Mouse (Mus musculus): ENCODE data around the gene Wdtc1. TPM values are rescaled to one million over a fixed set of nuclear protein-coding genes. Genes with fewer than 3 reads are reported as not detected.

Gene Wdtc1
- total RNA-seq, 2 experiments from 2014 or later: 85.6 to 88.5 TPM

DNA sequence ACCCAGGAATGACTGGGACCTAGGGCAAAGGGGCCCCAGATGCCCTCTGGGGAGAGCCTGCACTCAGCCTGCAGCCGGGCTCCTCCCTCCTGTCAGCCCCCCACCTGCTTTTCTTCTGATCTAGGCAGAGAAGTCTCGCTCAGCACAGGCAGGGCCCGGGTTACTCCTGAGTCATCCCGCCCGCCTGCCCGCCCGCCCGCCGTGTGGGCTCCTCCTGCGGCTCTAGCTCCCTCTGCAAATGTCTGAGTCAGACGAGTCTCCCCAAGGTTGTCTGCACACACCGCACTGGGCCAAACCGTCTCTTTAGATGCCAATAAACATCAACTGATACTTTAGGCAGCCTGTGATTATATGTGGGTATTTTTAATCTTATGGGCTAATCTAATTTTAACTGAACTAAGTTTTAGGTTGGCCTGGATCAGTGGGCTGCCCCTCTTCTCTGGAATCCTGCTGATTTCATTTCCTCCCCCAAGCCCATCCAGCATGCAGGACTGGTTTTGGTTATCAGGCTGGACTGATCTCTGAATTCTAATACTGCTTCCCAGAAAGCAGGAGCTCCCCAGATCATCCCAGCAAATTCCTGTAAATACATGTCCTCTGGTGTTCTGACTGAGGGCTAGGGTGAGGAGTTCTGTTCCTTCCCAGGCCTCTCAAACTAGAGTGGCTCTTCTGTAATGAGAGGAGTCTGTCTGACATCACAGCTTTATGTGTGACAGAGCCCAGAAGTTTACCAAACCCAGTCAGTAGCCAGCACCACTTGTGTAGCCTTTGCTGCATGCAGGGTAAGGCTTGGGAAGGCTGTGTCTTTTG lies 25.2 kb upstream of the Wdtc1 start:
- intact Hi-C loops (cut with DNase I): no loop called here

DNA sequence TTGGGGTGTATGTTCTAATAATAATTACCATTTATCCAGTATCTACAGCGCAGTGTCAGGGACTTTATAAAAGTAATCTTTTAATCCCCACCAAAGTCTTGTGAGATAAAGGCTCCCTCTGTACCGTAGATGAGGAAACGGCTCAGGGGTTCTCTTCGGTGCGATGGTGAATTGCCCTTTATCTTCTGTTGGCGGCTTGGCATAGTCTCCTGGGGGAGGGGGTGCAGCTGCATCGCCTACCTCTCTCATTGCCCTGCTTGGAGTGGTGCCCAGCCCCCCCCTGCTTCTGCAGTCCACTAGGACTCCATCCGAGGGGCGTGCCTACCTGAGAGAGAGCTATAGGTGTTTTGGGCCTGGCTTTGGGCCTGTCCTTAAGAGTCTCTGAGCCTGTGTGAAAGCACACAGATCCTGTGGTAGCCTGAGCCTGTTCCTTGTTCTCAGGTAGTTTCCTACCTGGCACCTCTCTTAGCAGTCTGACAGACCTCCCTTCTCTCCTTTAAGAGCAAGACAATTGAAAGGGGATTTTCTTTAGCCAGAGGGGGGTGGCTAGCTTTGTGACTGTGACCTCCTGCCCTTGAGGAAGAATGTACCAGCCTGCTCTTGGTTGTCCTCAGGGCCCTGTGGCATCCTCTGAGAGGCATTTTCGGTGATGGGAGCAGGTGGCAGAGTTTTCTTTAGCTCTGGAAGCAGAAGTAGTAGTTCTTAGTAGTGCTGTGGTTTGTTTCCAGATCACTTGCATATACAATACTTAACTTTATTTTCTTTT lies 22.7 kb upstream of the Wdtc1 start:
- DNase-seq: no peak

More for the DNA sequence above, 25.2 kb upstream of the Wdtc1 start:
- peak in 1 of 2 experiments; percentile 42 for DNase-seq

GRCm38 (mm10) chr4:133374011-133374410 lies 20.7 kb upstream of the Wdtc1 start:
- no peak for DNase-seq
- intact Hi-C loops (cut with DNase I): no loop called here

More for the DNA sequence above, 22.7 kb upstream of the Wdtc1 start:
- intact Hi-C loops (cut with DNase I): no loop called here

GRCm38 (mm10) chr4:133372278-133372665 lies 19.0 kb upstream of the Wdtc1 start:
- no peak for DNase-seq
- intact Hi-C loops (cut with DNase I): no loop called here

- no peak for DNase-seq
- intact Hi-C loops (cut with DNase I): no loop called here
Measured at GRCm38 (mm10) chr4:133371621-133372277, 18.5 kb upstream of the Wdtc1 start.

DNA sequence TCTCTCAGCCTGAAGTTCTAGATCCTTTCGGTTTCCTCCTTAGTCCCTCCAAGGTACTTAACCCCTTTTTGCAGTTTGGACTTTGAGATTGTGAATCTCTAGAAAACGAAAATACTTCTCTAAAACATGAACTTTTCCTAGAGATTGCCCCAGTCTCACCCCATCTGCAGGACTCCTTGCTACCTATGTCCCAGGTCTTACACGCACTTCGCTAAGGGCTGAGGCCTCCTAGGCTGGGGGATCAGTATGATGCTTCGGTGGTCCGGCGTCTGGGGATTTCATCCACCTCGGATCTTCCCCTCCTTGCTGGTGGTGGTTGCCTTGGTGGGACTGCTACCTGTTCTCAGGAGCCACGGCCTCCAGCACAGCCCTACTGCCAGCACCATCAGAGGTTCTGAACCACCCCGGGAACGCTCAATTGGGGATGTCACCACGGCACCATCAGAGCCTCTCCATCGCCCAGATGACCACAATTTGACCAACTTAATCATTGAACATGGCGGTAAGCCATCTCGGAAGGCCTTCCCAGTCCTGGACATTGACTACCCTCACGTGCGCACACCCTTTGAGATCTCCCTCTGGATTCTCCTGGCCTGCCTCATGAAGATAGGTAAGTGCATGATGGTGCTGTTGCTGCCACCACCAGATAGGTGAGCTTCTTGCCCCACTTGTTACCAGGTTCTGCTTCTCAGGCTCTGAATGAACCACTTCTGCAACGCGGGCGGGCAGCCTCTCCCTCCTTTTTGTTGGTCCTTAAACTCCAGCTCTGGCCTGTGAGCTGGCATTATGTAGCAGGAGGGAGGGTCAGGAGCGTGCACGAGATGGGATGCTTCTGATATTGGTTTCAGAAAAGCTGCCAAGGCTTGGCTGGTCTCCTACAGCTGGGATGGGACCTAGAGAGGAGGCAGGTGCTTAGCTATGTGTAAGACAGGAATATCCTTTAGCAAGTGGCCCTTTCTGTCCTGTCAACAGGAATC lies 17.3 kb upstream of the Wdtc1 start:
- intact Hi-C loops (cut with DNase I): no loop called here

GRCm38 (mm10) chr4:133369553-133370297 lies 16.4 kb upstream of the Wdtc1 start, which contains the start of gene Slc9a1:
TSS of gene Slc9a1 (plus strand) at chr4:133369706.
- intact Hi-C loops (cut with DNase I): loop anchor here (2.0 kb wide), 1 partner anchor 53 kb away; no protein-coding TSS in a partner anchor
- peak; percentile 90 to 96 for DNase-seq

More for the DNA sequence above, 17.3 kb upstream of the Wdtc1 start:
- DNase-seq: no peak

DNA sequence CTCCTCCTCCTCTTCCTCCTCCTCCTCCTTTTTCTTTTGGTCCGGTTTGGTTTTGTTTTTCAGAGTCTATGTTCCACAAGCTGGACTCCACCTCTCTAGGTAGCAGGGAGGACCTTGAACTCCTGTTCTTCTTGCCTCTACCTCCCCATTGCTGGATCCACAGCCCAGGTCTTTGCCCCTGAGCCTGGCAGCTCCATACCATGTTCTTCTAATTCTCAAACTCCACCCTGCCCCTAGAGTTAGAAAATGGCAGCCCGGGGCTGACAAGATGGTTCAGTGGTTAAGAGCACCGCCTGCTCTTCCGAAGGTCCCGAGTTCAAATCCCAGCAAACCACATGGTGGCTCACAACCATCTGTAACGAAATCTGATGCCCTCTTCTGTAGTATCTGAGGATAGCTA lies 1.4 kb upstream of the Wdtc1 start:
- intact Hi-C loops (cut with DNase I): no loop called here
- no peak for DNase-seq

DNA sequence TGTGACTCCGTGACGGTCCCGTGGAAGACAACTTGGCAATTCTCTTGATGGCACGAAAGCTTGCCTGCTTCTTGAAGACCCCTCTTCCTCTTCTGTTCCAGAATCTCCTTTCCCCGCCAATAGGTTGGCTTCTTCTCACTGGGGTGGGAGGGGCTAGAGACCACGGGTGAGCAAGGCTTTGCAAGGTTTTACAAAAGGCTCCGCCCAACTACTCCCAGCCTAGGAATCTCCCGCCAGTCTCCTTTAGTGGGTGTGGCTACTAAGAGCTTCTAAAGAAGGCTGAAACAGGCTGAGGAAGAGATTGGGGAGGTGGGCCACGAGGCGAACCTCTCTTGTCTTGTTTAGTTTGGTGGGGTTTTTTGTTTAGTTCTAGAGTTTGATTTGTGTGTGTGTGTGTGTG lies 484 bp downstream of the Wdtc1 start:
- intact Hi-C loops (cut with DNase I): no loop called here
- no peak for DNase-seq

- no peak for DNase-seq
- intact Hi-C loops (cut with DNase I): loop anchor here (5.0 kb wide), 1 partner anchor 104 kb away; no protein-coding TSS in a partner anchor
Measured at GRCm38 (mm10) chr4:133348051-133348775, 5.1 kb downstream of the Wdtc1 start.

- intact Hi-C loops (cut with DNase I): loop anchor here (2.0 to 5.0 kb wide), 2 partner anchors 75 to 105 kb away; no protein-coding TSS in a partner anchor
Measured at GRCm38 (mm10) chr4:133347624-133348023, 5.7 kb downstream of the Wdtc1 start.

GRCm38 (mm10) chr4:133346577-133346976 lies 6.7 kb downstream of the Wdtc1 start:
- intact Hi-C loops (cut with DNase I): loop anchor here (2.0 to 5.0 kb wide), 2 partner anchors 76 to 106 kb away; no protein-coding TSS in a partner anchor
- no peak for DNase-seq

More at GRCm38 (mm10) chr4:133347624-133348023, 5.7 kb downstream of the Wdtc1 start:
- no peak for DNase-seq

DNA sequence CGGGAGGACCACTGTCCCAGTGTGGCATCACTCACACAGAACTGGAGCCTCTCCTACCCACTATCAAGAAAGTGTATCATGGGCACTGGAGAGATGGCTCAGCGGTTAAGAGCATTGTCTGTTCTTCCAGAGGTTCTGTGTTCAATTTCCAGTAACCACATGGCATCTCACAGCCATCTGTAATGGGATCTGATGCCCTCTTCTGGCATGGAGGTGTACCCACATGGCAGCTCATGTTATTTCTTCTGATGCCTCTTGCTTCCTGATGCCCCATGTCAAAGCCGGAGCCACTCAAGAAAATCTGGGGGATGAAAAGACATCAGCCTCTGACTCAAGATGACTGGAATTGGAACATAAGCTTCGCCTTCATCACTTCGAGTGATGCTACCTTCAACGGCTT lies 7.6 kb downstream of the Wdtc1 start:
- intact Hi-C loops (cut with DNase I): loop anchor here (2.0 to 5.0 kb wide), 2 partner anchors 77 to 107 kb away; no protein-coding TSS in a partner anchor
- no peak for DNase-seq

DNA sequence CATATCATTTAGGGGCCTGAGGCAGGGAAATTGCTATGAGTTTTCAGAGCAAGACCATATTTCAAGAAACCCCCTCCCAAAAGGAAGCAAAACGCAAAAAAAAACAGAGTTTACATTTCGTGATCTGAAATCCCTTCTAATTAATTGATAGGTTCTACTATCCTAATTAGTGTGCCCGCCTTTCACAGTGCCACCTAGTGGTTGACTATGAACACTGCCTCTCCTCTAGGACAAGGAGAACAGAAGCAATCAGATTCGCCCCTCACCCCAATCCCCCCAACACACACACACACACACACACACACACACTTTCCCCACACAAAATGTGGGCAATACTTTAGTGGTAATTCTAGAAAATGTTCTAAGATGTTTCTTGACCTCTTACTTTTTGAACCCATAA lies 9.2 kb downstream of the Wdtc1 start:
- intact Hi-C loops (cut with DNase I): no loop called here
- DNase-seq: no peak

GRCm38 (mm10) chr4:133340217-133340616 lies 13.1 kb downstream of the Wdtc1 start:
- intact Hi-C loops (cut with DNase I): no loop called here
- no peak for DNase-seq

GRCm38 (mm10) chr4:133339148-133339749 lies 14.0 kb downstream of the Wdtc1 start:
- intact Hi-C loops (cut with DNase I): no loop called here
- peak; percentile 97 to 98 for DNase-seq

GRCm38 (mm10) chr4:133338521-133339095 lies 14.7 kb downstream of the Wdtc1 start:
- intact Hi-C loops (cut with DNase I): no loop called here
- DNase-seq: peak in 1 of 2 experiments; percentile 27

Measured in gastrocnemius, postnatal 36 days (tissue).